Mouse (Mus musculus) brown adipose tissue, adult 24 weeks (tissue): ENCODE data around the gene Med11. TPM values are rescaled to one million over a fixed set of nuclear protein-coding genes. Genes with fewer than 3 reads are reported as not detected.

ENCODE experiments used
- polyA plus RNA-seq: library from polyadenylated mRNA; stranded (reverse); fragments of >200 nt; gene quantifications from 2 replicates; pipeline ENCODE4 v1.2.4, GENCODE M21; 2012; ENCODE audit not compliant: missing spikeins, insufficient read depth, insufficient read length

Gene Med11
- polyA plus RNA-seq, 1 experiment = 16.7 TPM

Other genes with a start within 250 kb of the Med11 start
- not detected in 2 replicates for gene Slc16a11, start 239.2 kb upstream of the Med11 start, polyA plus RNA-seq
- 0.67 and 2.2 TPM in 2 replicates for gene Slc16a13, start 230.9 kb upstream of the Med11 start, polyA plus RNA-seq
- gene Bcl6b, start 222.1 kb upstream of the Med11 start, polyA plus RNA-seq = 7.0 and 13.4 TPM in 2 replicates
- gene 0610010K14Rik, start 214.0 kb upstream of the Med11 start, polyA plus RNA-seq = 28.7 and 40.6 TPM in 2 replicates
- gene Gm21988, start 212.1 kb upstream of the Med11 start, polyA plus RNA-seq = 4.0 and 4.8 TPM in 2 replicates
- gene Rnasek, start 212.1 kb upstream of the Med11 start, polyA plus RNA-seq = 214 and 232 TPM in 2 replicates
- 0.44 and 1.5 TPM in 2 replicates for gene Alox12, start 196.6 kb upstream of the Med11 start, polyA plus RNA-seq
- gene Alox12e, start 129.3 kb upstream of the Med11 start, polyA plus RNA-seq = not detected in 2 replicates
- 0.46 and 0.55 TPM in 2 replicates for gene Alox15, start 99.9 kb upstream of the Med11 start, polyA plus RNA-seq
- 4.6 and 5.4 TPM in 2 replicates for gene Pelp1, start 41.9 kb upstream of the Med11 start, polyA plus RNA-seq
- gene Arrb2, start 19.3 kb upstream of the Med11 start, polyA plus RNA-seq = 8.2 and 13.4 TPM in 2 replicates
- gene Zmynd15, start 7.5 kb downstream of the Med11 start, polyA plus RNA-seq = 0.42 TPM in 1 of 2 replicates, not detected in the other
- 5.0 TPM in 2 replicates for gene Cxcl16, start 8.1 kb downstream of the Med11 start, polyA plus RNA-seq
- not detected in 2 replicates for gene Tm4sf5, start 53.3 kb downstream of the Med11 start, polyA plus RNA-seq
- gene Vmo1, start 62.7 kb downstream of the Med11 start, polyA plus RNA-seq = not detected in 2 replicates
- not detected in 2 replicates for gene Gltpd2, start 67.3 kb downstream of the Med11 start, polyA plus RNA-seq
- 221 and 229 TPM in 2 replicates for gene Psmb6, start 73.4 kb downstream of the Med11 start, polyA plus RNA-seq
- not detected in 2 replicates for gene Gm40193, start 81.0 kb downstream of the Med11 start, polyA plus RNA-seq
- gene Pld2, start 88.1 kb downstream of the Med11 start, polyA plus RNA-seq = 2.2 and 5.9 TPM in 2 replicates
- gene Mink1, start 111.0 kb downstream of the Med11 start, polyA plus RNA-seq = 14.5 and 18.5 TPM in 2 replicates
- gene 4930544D05Rik, start 163.9 kb downstream of the Med11 start, polyA plus RNA-seq = not detected in 2 replicates
- not detected in 2 replicates for gene Chrne, start 167.3 kb downstream of the Med11 start, polyA plus RNA-seq
- not detected in 2 replicates for gene Gp1ba, start 187.2 kb downstream of the Med11 start, polyA plus RNA-seq
- 44.0 and 52.3 TPM in 2 replicates for gene Rnf167, start 195.3 kb downstream of the Med11 start, polyA plus RNA-seq
- gene Slc25a11, start 195.6 kb downstream of the Med11 start, polyA plus RNA-seq = 166 and 170 TPM in 2 replicates
- gene Pfn1, start 202.7 kb downstream of the Med11 start, polyA plus RNA-seq = 244 and 265 TPM in 2 replicates
- 40.8 and 79.3 TPM in 2 replicates for gene Eno3, start 205.3 kb downstream of the Med11 start, polyA plus RNA-seq
- 74.7 and 107 TPM in 2 replicates for gene Spag7, start 217.5 kb downstream of the Med11 start, polyA plus RNA-seq
- 15.8 and 16.3 TPM in 2 replicates for gene Camta2, start 236.2 kb downstream of the Med11 start, polyA plus RNA-seq
- 15.7 and 24.0 TPM in 2 replicates for gene Inca1, start 248.2 kb downstream of the Med11 start, polyA plus RNA-seq
- 93.8 and 106 TPM in 2 replicates for gene Kif1c, start 248.6 kb downstream of the Med11 start, polyA plus RNA-seq